Mouse (Mus musculus) embryonic facial prominence, embryonic 15.5 days (tissue): Measurements from ENCODE around the gene Mpped2. TPM values are rescaled to one million over a fixed set of nuclear protein-coding genes. Genes with fewer than 3 reads are reported as not detected.

Source experiments
- ATAC-seq: fragments of 200-750 bp; cut with Nextera tagmentation; 2 replicates; pipeline ENCODE4 v1.8.0; 2017; ENCODE audit warnings: low read depth, moderate TSS enrichment; ENCODE audit not compliant: insufficient number of reproducible peaks, low FRiP score, low TSS enrichment
- H3K27ac ChIP-seq: fragments of 300-500 bp; sonication (generic); replicated peaks from 2 replicates; pipeline ENCODE4 v1.5.1; 2015; ENCODE audit warnings: mild to moderate bottlenecking, inconsistent platforms
- H3K27me3 ChIP-seq: fragments of 300-500 bp; sonication (generic); 2 replicates; pipeline ENCODE4 v1.6.1; 2015; ENCODE audit warnings: inconsistent platforms
- H3K36me3 ChIP-seq: fragments of 300-500 bp; sonication (generic); 2 replicates; pipeline ENCODE4 v1.6.1; 2015; ENCODE audit warnings: mild to moderate bottlenecking, inconsistent platforms
- H3K4me1 ChIP-seq: fragments of 300-500 bp; sonication (generic); 2 replicates; pipeline ENCODE4 v1.6.1; 2015; ENCODE audit warnings: inconsistent platforms
- H3K4me2 ChIP-seq: fragments of 300-500 bp; sonication (generic); replicated peaks from 2 replicates; pipeline ENCODE4 v1.6.1; 2015; ENCODE audit warnings: mild to moderate bottlenecking, inconsistent platforms
- H3K4me3 ChIP-seq: fragments of 300-500 bp; sonication (generic); replicated peaks from 2 replicates; pipeline ENCODE4 v1.5.1; 2015; ENCODE audit warnings: mild to moderate bottlenecking, inconsistent platforms
- H3K9ac ChIP-seq: fragments of 300-500 bp; sonication (generic); 2 replicates; pipeline ENCODE4 v1.6.1; 2015; ENCODE audit warnings: inconsistent platforms
- H3K9me3 ChIP-seq: fragments of 300-500 bp; sonication (generic); replicated peaks from 2 replicates; pipeline ENCODE4 v1.6.1; 2016; ENCODE audit warnings: inconsistent platforms
- WGBS: fragments of 180-500 bp; shearing (Covaris S2); methylation state at CpG from one replicate; pipeline ENCODE4 v1.1.7; 2015; 5-methylcytosine and 5-hydroxymethylcytosine counted together
- polyA plus RNA-seq: library from polyadenylated mRNA; unstranded; fragments of >200 nt; fragmentation: Nextera tagmentation; extraction: Ambion mirVana; gene quantifications from 2 replicates; pipeline ENCODE4 v1.2.1, GENCODE M21; 2015

The Mpped2 gene
- polyA plus RNA-seq, 1 experiment from 2014 or later: 61.9 TPM

DNA sequence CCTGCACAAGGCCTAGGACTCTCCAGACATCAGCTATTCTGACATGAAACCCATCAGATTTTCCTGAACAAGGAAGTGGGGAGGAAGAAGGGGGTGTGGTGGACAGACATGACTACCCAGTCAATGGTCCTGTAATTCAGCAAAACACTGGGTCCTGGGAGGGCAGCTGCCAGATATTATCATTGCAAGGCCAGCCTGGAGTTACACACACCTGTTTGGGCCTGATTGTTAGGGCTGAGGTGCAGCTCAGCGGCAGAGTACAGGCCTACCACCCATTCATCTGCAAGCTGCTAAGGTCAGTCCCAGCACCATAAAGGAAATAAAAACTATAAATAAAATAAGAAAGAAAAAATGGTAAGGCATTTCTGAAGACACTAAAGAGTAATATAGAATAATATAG lies 52.3 kb downstream of the Mpped2 start:
- no peak overlapping the region for H3K4me3 ChIP-seq
- H3K36me3 ChIP-seq: no peaks in the 10 kb centered on the region
- no peak overlapping the region for H3K4me2 ChIP-seq
- no peaks in the 10 kb centered on the region for H3K27me3 ChIP-seq
- ATAC-seq: no peak
- H3K9ac ChIP-seq: no peak overlapping the region
- 76% methylated on average over 1 of the region's 1 CpGs for WGBS
- H3K4me1 ChIP-seq: peaks cover 11% of the 10 kb centered on the region
- H3K27ac ChIP-seq: no peak overlapping the region
- no peaks in the 10 kb centered on the region for H3K9me3 ChIP-seq

DNA sequence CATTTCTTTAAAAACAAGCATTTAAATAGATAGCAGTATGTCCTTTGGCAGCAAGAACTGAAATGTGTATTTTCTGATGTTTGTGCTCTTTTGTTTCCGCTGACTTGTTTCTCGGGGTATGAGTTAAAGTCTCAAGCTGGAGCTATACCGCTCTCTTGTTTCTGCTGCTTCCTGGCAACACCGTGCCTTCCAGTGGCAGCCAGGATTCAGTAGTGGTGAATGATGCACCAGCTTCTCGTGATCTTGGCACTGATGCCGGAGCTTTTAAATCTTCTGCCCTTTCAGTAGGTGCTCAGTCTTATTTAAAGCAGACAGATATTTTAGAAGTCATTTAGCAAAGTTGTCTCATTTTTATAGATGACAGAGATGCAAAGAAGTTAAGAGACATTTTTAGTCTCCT lies 53.1 kb downstream of the Mpped2 start:
- H3K27me3 ChIP-seq: no peaks in the 10 kb centered on the region
- H3K36me3 ChIP-seq: no peaks in the 10 kb centered on the region
- peaks cover 11% of the 10 kb centered on the region for H3K4me1 ChIP-seq
- WGBS: 77% methylated on average over 6 of the region's 6 CpGs
- no peaks in the 10 kb centered on the region for H3K9me3 ChIP-seq
- H3K4me3 ChIP-seq: no peak overlapping the region
- ATAC-seq: no peak
- H3K4me2 ChIP-seq: no peak overlapping the region
- no peak overlapping the region for H3K27ac ChIP-seq
- no peak overlapping the region for H3K9ac ChIP-seq

DNA sequence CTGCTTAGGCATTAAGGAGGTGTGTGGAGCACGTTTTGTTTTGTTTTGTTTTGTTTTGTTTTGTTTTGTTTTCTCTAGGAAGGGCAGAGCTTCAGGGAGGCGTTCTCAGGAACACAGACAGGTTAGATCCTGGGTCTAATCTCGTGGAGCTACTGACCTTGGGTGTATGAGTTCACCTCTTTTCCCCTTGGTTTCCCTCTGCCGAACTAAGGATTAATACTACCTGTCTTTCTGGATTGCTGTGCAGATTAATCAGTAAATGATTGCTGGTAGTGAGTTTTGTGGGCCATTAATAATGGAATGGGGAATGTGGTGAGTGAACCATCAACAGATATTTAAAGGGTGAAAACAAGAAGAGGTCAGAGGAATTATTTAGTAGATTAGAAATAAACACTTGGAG lies 53.8 kb downstream of the Mpped2 start:
- Histone ChIP-seq H3K4me1 (peaks cover 11% of the 10 kb centered on the region), H3K9me3 (no peaks in the 10 kb centered on the region), H3K4me2 (no peak overlapping the region), H3K4me3 (no peak overlapping the region), H3K27ac (no peak overlapping the region), H3K27me3 (no peaks in the 10 kb centered on the region), H3K9ac (no peak overlapping the region), H3K36me3 (no peaks in the 10 kb centered on the region)
- ATAC-seq: no peak
- 58% methylated on average over 4 of the region's 4 CpGs for WGBS

DNA sequence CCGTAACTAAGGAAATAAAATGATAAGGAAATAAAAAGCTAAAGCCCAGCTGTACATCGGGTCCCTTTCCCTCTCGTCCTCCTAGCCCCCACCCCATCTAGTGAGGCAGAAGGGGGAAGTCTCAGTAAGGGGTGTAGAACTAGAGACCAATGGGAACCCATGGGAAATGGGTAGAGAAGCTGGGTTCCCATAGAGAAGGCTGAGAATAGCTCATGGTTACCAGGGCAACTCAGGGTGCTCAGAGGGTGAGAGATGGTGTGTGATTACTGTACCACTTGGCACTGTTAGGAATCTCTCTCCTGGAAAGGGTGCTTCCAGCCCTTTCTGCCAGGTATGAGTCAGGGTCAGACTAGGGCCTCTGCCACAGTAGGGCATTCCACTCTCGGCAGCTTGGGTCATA lies 54.3 kb downstream of the Mpped2 start:
- Histone ChIP-seq H3K4me2 (no peak overlapping the region), H3K27ac (no peak overlapping the region)
- ATAC-seq: no peak

DNA sequence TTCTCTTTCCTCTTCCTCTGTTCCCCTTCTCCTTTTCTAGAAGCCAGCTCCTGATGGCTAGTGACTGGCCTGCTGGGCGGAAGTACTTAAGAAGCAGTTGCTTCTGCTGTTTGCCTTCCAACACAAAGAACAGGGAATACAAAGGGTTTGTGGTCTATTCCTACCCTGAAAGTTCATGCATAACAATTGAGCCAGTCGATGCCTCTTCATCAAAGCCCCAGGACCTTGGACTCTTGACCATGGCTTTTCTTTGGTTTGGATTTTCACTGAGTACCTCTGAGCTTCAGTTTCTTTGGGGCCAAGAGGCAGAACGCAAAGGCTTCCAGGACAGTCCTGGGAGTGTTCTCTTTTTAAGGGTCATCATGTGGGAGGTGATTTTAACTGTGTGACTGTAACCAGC lies 57.8 kb downstream of the Mpped2 start:
- H3K4me2 ChIP-seq: no peak overlapping the region
- no peaks in the 10 kb centered on the region for H3K4me1 ChIP-seq
- 82% methylated on average over 3 of the region's 3 CpGs for WGBS
- H3K9me3 ChIP-seq: no peaks in the 10 kb centered on the region
- ATAC-seq: no peak
- H3K27ac ChIP-seq: no peak overlapping the region
- H3K27me3 ChIP-seq: no peaks in the 10 kb centered on the region
- no peaks in the 10 kb centered on the region for H3K36me3 ChIP-seq
- no peak overlapping the region for H3K9ac ChIP-seq
- H3K4me3 ChIP-seq: no peak overlapping the region

More for the DNA sequence above, 54.3 kb downstream of the Mpped2 start:
- Histone ChIP-seq H3K27me3 (no peaks in the 10 kb centered on the region), H3K36me3 (no peaks in the 10 kb centered on the region), H3K9ac (no peak overlapping the region), H3K4me3 (no peak overlapping the region), H3K9me3 (no peaks in the 10 kb centered on the region), H3K4me1 (peaks cover 11% of the 10 kb centered on the region)
- 81% methylated on average over 4 of the region's 4 CpGs for whole genome bisulfite sequencing

DNA sequence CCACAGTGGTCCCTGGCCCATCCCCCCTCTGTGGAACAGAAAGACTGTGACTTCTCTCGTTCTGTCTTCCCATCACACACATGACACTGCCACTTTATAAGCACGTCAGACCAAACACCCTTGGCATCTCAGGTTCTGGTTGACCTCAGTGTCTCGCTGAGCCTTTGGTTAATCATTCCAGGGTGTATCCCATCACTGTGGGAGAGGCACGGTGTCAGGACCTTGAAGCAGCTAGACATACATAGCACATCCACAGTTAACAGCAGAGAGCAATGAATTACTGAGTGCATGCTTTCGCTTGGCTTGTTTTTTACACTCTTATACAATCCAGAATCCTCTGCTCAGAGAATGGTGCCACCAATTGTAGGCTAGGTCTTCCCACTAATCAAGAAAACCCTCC lies 60.6 kb downstream of the Mpped2 start:
- Histone ChIP-seq H3K9me3 (no peaks in the 10 kb centered on the region), H3K9ac (no peak overlapping the region), H3K4me3 (no peak overlapping the region), H3K4me2 (no peak overlapping the region), H3K36me3 (no peaks in the 10 kb centered on the region), H3K27ac (no peak overlapping the region), H3K4me1 (no peaks in the 10 kb centered on the region), H3K27me3 (no peaks in the 10 kb centered on the region)
- ATAC-seq: no peak
- WGBS: 67% methylated on average over 5 of the region's 5 CpGs

DNA sequence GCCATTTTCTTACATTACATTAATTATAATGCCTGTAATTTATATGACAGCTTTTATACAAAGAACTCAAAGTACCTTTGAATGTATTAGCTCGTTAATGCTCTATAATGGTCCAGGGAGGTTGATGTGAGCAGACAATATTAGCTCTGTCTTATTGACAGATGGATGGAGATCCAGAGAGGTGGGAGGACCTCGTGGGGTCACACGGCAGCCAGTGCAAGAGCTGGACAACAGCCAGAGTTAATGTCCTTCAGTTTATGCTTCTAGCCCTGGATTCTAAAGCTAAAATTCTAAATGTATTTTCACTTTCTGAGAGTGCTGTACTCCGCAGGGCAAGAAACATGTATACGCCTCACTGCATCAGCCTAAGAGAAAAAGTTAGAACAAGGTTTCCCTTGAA lies 61.6 kb downstream of the Mpped2 start:
- 74% methylated on average over 5 of the region's 5 CpGs for WGBS
- Histone ChIP-seq H3K4me3 (no peak overlapping the region), H3K9me3 (no peaks in the 10 kb centered on the region), H3K4me1 (no peaks in the 10 kb centered on the region), H3K4me2 (no peak overlapping the region), H3K9ac (no peak overlapping the region), H3K27me3 (no peaks in the 10 kb centered on the region), H3K27ac (no peak overlapping the region), H3K36me3 (no peaks in the 10 kb centered on the region)
- no peak for ATAC-seq

DNA sequence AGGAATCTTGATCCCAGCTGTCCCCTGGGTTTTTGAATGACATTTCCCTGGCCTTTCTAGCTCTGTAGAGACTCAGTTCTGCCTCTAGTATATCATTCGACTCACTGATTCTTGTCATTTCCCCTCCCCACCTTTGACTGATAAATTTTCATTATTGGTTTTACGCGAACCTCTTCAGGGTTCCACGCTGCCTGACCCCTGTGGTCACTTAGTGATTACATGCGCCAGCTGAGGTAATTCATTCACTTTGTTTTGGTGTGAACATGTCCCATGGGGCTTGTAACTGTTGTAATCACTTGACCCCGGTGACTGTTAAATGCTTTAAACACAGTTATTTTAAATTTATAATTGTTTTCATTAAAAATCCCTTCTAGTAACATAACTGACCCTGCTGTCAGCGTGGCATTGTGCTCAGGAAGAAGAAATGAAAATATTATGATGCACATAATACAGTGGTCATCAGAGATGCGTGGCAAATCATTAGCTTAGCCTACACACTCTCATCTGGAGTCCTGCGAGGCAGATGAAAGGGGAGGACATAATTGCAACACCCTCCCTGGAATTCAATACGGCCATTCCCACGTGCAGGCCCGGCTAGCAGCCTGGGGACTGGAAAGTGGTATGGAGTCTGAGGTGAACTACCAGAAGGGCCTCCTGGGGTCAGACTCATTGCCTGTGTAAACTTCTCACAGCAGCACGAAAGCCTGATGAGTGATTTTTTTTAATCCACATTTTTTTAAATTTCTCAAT lies 63.5 kb downstream of the Mpped2 start:
- no peak for ATAC-seq
- H3K27me3 ChIP-seq: no peaks in the 10 kb centered on the region
- no peaks in the 10 kb centered on the region for H3K9me3 ChIP-seq
- 48% methylated on average over 13 of the region's 13 CpGs for WGBS
- no peak overlapping the region for H3K4me3 ChIP-seq
- H3K9ac ChIP-seq: no peak overlapping the region
- H3K27ac ChIP-seq: no peak overlapping the region
- no peaks in the 10 kb centered on the region for H3K36me3 ChIP-seq
- no peaks in the 10 kb centered on the region for H3K4me1 ChIP-seq
- no peak overlapping the region for H3K4me2 ChIP-seq

DNA sequence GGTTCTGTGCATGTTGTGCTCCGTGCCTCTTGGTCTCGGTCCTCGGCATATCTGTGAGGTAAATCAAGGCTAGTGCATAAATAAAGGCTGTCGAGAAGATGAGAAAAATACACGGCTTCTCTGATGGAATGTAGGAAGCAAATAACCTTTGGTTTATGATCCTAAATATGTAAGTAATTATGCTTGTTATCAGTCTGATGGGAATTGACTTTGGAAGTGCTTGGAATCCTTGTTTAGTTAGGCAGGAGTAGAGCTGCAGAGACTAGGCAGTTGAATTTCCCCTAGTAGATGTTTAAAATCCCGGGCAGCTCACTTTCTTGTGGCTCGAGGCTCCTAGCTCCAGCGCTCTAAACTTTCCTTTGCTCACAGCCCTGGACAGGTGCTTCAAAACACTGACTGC lies 69.9 kb downstream of the Mpped2 start:
- Histone ChIP-seq H3K9ac (no peak overlapping the region), H3K36me3 (no peaks in the 10 kb centered on the region), H3K4me2 (no peak overlapping the region), H3K9me3 (no peaks in the 10 kb centered on the region), H3K27ac (no peak overlapping the region), H3K4me1 (no peaks in the 10 kb centered on the region), H3K27me3 (no peaks in the 10 kb centered on the region), H3K4me3 (no peak overlapping the region)
- no peak for ATAC-seq
- WGBS: 53% methylated on average over 8 of the region's 8 CpGs

DNA sequence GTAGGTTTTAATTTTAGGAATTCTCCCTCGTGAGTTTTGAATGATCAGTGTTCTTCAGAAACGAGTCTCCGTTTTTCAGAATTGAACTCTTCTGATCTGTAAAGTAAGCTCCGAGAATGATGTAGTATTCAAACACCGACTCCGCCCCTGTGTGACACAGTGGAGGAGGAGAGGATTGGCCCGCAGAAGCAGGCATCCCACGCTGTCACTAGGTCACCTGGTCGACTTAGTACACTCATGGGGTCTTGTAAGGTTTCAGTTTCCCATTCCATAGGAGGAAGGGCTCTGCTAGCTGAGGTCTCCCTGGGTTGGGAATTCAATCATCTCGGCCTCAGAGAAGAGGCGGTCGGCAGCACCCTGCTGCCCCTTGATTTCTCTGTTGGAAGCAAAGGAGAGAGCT lies 76.2 kb downstream of the Mpped2 start:
- H3K4me1 ChIP-seq: peaks cover 2% of the 10 kb centered on the region; the same call in 1 of the 2 replicates
- no peaks in the 10 kb centered on the region for H3K36me3 ChIP-seq
- 81% methylated on average over 12 of the region's 12 CpGs for WGBS
- H3K4me2 ChIP-seq: no peak overlapping the region
- no peaks in the 10 kb centered on the region for H3K9me3 ChIP-seq
- no peak overlapping the region for H3K4me3 ChIP-seq
- no peaks in the 10 kb centered on the region for H3K27me3 ChIP-seq
- no peak for ATAC-seq
- H3K27ac ChIP-seq: no peak overlapping the region
- H3K9ac ChIP-seq: no peak overlapping the region

DNA sequence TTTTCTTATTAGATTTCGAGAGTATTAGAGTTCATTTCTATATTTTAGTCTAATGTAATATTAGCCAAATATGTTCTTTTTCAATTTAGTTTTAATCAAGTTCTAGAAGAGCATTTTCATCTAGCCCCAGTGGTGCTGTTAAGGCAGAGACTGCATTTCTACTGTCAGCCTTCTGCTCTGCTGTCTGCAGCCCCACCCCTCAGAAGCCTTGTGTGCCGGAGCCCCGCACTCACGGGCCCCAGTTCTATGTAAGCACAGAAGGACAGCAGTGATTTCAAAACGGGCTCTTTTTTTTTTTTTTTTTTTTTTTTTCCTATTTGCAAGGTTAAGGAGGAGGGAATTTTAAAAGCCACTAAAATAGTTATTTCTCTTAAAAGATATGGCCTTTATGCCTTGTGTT lies 79.6 kb downstream of the Mpped2 start:
- peaks cover 8% of the 10 kb centered on the region; the same call in 1 of the 2 replicates for H3K4me1 ChIP-seq
- H3K9ac ChIP-seq: no peak overlapping the region
- no peak overlapping the region for H3K27ac ChIP-seq
- no peaks in the 10 kb centered on the region for H3K36me3 ChIP-seq
- ATAC-seq: no peak
- H3K27me3 ChIP-seq: no peaks in the 10 kb centered on the region
- WGBS: 34% methylated on average over 5 of the region's 5 CpGs
- H3K4me2 ChIP-seq: no peak overlapping the region
- no peak overlapping the region for H3K4me3 ChIP-seq
- no peaks in the 10 kb centered on the region for H3K9me3 ChIP-seq
